Mouse (Mus musculus): ENCODE data around the gene Ankrd34a.

DNA sequence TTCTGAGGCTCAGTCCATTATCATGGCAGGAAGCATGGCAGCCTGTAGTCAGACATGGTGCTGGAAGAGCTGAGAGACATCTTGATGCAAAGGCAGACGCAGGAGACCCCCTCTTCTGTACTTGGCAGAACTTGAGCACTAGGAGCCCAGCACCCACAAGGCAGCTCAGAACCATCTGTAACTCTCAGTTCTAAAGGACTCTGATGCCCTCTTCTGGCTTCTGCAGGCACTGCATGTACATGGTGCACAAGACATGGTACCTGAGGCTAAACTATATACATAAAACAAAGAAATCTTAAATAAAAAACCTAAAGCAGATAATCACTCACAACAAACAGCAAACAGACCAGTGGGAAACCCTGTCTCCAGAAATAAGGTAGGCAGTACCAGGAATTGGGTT, 42.8 kb downstream of the Ankrd34a start:
- peak; percentile 58 for TF ChIP-seq CTCF (conservative IDR thresholded peaks at IDR 0.05; ENCODE audit: low read length)
- TF ChIP-seq NANOG (IDR thresholded peaks at IDR 0.05; ENCODE audit: borderline replicate concordance, low read length), result no peak

Data from E14TG2a.4 (cell line).